Mouse (Mus musculus) spleen, adult 2 months (tissue): ENCODE measurements at regions not wholly inside any gene's neighbourhood (a gene's known extent, or its start where the extent isn't known, plus 50 kb on each side); places are given as distances from the start of the nearest gene placed in this dataset.

ENCODE experiments used
- CTCF ChIP-seq: fragments of 200-500 bp; IDR thresholded peaks from 2 replicates; pipeline ENCODE4 v1.5.1; 2011; ENCODE audit warnings: mild to moderate bottlenecking, inconsistent platforms; ENCODE audit not compliant: insufficient read depth, insufficient read length, insufficient replicate concordance; ENCODE audit errors: extremely low read depth
- POLR2A ChIP-seq: fragments of 200-500 bp; IDR thresholded peaks from 2 replicates; pipeline ENCODE4 v1.6.1; 2011; ENCODE audit warnings: low read depth, low read length, inconsistent platforms

GRCm38 (mm10) chr4:75065782-75066181 is 212.3 kb downstream of the Dmac1 start:
- TF ChIP-seq CTCF (no peak), POLR2A (no peak)
